Mouse (Mus musculus) erythroid progenitor cell, adult 5-6 weeks (primary cell): ENCODE measurements at regions not wholly inside any gene's neighbourhood (a gene's known extent, or its start where the extent isn't known, plus 50 kb on each side); places are given as distances from the start of the nearest gene placed in this dataset.

Source experiments
- ATAC-seq: replicated peaks from 2 replicates; pipeline ENCODE4 v1.8.0; 2016; ENCODE audit warnings: moderate number of reproducible peaks, mild to moderate bottlenecking, moderate TSS enrichment, inconsistent platforms; ENCODE audit not compliant: poor library complexity, low FRiP score, severe bottlenecking

DNA sequence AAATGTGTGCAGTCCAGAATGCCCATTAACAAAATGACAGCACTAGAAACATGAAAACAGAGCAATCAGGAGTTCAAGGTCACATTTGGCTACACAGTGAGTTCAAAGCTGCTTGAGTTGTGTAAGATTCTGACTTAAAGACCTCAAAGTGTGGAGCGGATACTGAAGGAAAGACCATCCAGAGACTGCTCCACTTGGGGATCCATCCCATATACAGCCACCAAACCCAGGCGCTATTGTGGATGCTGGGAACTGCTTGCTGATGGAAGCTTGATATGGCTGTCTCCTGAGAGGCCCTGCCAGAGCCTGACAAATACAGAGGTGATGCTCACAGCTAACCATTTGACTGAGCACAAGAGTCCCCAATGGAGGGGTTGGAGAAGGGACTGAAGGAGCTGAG lies 98.1 kb upstream of the C1qtnf7 start:
- no peak for ATAC-seq

DNA sequence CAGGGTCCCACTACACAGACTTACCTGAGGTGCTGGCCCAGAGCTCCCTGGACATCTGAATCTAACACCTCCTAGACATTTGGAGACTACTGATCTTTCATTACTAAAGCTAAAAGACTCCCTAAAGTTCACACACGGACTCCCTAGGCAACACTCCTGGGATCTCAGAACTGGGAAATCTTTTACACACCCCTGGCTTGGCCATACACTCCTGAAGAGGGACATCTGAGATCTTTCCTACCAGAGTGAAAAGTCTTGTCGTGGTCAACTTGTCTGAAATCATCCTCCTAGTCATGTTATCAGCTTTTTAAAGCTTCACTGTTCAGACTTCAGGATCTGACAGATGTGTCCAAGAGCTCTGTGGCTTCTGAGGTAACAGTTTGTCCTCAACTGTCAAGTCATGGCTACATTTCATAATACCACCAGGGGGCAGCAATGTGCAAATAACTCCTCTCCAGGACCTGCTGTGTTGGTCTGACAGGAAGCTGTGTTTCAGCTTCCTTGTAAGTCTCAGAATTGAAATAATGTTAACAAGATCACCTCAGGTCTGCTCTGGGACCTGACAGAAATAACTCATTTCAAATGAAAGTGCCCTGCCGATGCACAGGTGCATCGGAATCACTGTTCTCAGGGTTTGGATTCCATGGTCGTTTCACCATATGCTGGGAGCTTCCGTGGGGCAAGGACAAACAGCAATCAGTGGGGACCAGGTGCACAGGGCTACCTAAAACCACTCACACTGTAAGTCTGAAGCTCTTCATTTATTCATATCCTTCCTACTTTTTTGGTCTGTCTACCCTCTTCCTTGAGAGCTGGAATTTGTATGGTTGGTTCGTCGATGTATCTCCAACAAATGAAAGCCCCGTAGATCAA lies 92.3 kb upstream of the C1qtnf7 start:
- no peak for ATAC-seq

DNA sequence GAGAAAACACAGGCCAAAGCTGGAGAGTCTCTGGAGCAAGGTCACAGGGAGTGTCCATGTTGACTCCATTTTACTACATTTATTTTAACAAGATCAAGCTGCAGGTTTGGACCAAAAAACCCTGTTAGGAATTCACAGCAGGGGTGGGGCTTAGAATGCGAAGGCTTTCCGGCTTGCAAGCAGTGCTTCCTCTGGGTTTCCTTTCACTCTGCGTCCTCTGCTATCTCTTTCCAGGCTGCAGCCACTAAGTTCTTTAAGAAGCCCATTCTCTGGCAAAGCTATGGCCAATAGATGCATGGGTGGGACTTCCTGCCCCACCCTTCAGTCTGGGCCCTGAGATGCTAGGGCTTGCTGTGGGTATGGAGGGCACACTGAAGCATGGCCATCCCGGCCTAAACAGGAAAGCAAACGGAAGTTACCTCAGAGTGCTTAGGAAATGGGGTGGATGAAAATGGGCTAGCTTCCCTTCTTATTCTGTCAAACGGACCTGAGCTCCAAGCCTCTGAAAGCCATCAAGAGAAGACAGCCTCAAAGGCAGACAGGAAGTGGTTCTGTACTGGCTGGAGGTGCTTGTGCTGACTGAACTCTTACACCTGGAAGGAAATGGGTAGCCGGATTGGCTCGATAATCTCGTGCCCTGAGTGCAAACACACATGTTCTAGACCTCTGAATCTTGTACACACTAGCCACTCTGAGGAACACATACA lies 90.6 kb upstream of the C1qtnf7 start:
- ATAC-seq: no peak

DNA sequence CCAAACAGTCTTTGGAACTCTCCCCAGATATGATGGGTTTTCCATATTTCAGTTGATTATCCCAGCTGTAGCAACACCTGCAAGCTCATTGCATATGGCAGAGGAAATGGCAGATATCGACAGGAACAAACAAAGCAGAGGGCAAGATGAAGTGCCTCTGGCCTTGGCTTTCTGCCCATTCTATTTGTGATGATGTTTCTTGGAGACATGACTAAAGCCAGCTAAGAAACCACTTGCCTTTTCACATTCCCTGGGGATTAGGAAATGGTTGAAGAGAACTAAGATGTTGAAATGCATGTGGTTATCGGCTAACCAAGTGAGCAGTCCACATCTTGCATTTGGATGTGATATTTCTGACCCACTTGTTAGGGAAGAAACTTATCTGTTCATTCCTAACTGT lies 82.0 kb upstream of the C1qtnf7 start:
- no peak for ATAC-seq

DNA sequence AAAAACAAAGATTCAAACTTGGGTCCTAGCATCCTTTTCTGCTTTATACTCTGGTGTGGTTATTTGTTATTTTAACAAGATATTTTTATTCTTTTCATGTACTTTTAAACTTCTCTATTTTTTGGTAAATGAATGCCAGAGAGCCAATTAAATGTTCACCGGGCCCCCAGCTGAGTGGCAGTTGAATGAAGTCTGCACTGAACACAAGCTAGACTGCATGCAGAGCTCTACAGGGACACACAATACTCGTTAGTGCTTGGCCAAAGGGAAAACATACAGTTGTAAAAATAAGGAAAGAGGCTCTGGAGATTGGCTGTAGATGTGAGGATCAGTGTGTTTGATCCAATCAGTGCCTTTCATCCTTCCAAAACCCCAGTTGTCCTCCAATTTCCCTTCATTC lies 76.1 kb upstream of the C1qtnf7 start:
- ATAC-seq: no peak

DNA sequence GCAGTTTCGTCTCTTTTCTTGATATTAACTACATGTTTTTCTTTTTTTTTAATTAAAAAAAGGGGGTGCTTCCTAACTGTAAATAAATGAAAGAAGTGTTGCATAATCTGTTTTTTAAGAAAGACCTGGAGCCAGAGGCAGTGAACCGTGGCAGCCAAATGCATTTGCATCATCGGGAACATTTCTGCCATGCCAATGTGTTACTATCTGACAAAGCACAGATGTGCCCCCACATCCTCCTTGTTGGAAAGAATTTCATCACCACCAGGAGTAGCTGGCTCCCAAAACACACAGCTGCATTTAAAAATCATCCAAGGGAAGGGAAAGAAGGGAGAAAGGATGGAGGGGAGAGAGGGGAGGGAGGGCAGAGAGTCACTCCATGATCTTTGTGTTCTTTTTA lies 74.0 kb upstream of the C1qtnf7 start:
- ATAC-seq: no peak

DNA sequence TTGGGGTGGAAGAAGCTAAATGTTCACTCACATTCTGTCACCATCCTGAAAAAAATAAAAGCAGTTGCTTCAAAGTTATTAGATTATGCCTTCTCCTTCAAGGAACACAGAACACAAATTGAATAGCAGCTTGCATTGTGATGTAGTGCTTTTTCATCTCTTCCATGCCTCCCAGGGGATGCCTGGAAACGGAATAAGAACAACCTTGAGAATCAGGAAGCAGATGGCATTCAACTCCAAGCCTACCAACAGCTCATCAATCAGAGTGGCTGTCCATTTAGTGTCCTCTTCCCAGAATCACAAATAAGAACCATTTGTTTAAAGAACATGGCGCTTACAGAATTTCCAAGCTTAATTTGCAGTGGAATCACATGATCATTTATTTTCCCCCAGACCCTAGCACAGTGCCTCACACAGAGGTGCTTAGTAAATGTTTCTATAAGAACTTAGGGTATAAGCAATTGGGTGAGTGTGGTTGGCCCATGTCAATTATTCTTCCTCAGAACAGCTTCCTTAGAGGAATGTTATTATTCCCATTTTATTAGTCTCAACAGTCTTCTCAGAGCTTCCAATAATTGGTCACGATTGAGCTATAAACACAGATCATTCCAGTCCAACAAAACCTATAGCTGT lies 70.6 kb upstream of the C1qtnf7 start:
- ATAC-seq: no peak

DNA sequence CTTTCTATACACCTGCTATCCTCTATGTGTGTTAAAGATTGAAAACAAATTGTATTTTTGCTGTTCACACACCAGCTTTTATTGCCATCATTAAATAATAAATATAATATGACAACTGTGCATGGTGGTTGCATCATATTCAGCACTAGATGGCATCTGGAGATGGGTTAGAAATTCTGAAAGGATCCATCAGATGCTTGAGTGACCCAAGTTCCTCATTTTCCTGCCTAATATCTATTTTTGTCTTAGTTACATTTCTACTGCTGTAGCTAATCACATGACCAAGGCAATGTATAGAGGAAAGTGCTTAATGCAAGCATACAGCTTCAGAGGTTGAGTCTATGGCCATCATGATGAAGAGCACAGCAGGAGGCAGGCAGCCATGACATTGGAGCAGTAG lies 69.7 kb upstream of the C1qtnf7 start:
- ATAC-seq: no peak

DNA sequence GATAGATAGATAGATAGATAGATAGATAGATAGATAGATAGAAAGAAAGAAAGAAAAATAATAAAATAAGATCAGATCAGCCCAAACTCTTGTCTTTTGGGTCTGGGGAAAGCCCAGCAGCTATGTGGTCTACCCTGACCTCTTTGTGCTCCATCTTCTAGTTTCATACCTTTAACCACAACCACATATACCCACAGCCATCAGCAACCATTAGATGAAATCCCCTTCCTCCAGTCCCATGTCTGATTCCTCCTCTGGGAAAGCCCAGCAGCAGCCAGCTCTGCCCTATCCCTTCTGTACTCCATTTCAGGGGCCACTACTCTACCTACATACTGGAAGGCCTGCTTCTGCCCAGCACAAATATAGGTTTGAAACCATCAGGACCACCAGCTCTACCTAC lies 69.0 kb upstream of the C1qtnf7 start:
- ATAC-seq: no peak

DNA sequence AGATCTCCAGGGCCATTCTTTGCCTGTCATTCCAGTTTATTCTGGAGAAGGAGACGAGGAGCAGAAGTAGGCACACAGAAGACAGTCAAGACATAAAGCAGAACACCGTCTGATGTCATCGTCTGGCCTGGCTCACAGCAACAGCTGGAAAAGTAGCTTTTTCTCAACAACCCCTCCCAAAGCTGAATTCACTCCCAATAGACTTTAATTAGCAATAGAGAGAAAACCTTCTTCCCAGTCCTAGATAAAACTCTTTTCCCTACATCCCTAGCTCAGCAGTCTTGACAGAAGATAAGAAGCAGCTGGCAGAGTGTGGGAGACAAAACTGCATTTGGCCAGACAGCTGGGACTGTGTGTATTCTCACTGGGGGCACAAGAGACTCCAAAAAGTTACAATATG lies 59.3 kb upstream of the C1qtnf7 start:
- no peak for ATAC-seq

DNA sequence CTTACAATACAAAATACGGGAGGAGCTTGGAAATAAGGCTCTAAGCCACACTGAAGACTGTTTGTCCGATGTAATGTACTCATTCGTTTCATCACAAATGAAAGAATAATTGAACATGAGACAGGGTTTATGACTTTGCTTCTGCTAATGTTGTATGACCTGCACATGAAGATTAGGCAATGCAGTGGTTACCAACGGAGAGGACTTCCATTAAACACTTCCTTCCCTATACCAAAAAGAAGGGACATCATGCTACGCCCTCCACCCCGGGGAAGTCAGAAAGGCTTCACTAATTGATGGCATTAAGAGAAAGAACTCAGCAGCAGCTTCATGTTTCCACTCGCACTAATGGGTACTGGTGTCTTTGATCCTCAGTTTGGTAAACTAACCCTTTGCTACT lies 57.6 kb upstream of the C1qtnf7 start:
- no peak for ATAC-seq

DNA sequence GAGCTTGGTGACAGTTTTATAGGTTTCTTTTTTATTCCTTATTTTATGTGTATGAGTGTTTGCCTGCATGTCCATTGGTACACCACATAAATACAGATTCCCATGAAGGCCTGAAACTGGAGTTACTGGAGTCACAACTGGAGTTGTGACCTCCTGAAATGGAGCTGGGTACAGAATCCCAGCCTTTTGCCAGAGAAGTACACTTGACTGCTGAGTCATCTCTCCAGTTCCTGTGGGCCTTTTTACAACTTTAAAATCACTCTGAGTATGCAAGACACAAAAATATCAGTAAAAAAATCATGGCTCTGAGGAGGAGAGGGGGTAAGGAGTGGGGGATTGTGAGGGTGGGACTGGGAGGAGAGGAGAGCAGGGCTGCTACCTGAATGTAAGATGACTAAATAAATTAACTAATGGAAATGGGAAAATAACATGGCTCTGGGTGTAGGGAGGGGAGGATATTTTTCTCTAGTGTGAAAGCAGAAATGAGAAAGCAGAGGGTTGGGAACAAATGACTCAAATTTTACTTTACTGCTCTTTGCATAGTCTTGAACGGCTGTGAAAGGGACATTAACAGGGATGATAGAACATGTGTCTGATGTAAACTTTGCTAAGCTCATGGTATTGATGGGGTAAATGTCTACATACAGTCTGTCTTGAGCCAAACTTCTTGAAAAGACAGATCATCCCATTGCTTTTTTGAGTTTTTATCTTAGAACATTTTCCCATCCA lies 53.2 kb upstream of the C1qtnf7 start:
- no peak for ATAC-seq
